Comparison of ENCODE assay signal across 10 mouse cellular contexts in genomic region chr9:35592903-35593302, GRCm38 (mm10). TPM values are rescaled to one million over a fixed set of nuclear protein-coding genes. Genes with fewer than 3 reads are reported as not detected.
DNase-seq lines count a peak whose midpoint lies in the region; ATAC-seq and TF ChIP-seq lines count a peak whose summit lies in the region.
"Had no signal": no experiment of that assay in that cellular context is flagged by ENCODE, and none has a peak within 500 bp of the region (broad histone marks: within the 10 kb centered on the region; RNA-seq: fewer than 3 reads in every experiment).

No protein-coding gene starts in this region.

- no peak overlapping the region for H3K9ac ChIP-seq in liver, embryonic 14.5 days (replicated peaks)
- H3K9ac ChIP-seq in liver, embryonic 11.5 days (ENCODE audit: low read depth, low read length): no peak overlapping the region
- H3K9ac ChIP-seq in intestine, embryonic 16.5 days (ENCODE audit: low read depth, low read length): no peak overlapping the region
- H3K9ac ChIP-seq: limb, embryonic 13.5 days had no signal

- no peak overlapping the region for H3K4me2 ChIP-seq in liver, embryonic 14.5 days (ENCODE audit: low read depth)
- H3K4me2 ChIP-seq in liver, embryonic 11.5 days: no peak overlapping the region
- no peak overlapping the region for H3K4me2 ChIP-seq in intestine, embryonic 16.5 days (ENCODE audit: low read depth, low read length)
- H3K4me2 ChIP-seq: limb, embryonic 13.5 days had no signal

- no peaks in the 10 kb centered on the region for H3K36me3 ChIP-seq in liver, embryonic 14.5 days (replicated peaks; ENCODE audit: control insufficient read depth, insufficient read depth, low read depth)
- H3K36me3 ChIP-seq in liver, embryonic 11.5 days (ENCODE audit: control insufficient read depth, insufficient read depth, low read length): no peaks in the 10 kb centered on the region
- H3K36me3 ChIP-seq in intestine, embryonic 16.5 days (ENCODE audit: control insufficient read depth, insufficient read depth, low read length): no peaks in the 10 kb centered on the region
- H3K36me3 ChIP-seq: limb, embryonic 13.5 days had no signal

- ATAC-seq in CD4-positive, CD25-positive, alpha-beta regulatory T cell, adult 4 months: no peak
- no peak for ATAC-seq in liver, embryonic 14.5 days (ENCODE audit: insufficient read depth)
- no peak for ATAC-seq in liver, embryonic 11.5 days (replicated peaks; ENCODE audit: low FRiP score)
- 0 out of 2 replicates have a peak, but pooled peaks have one; percentile 44 for ATAC-seq in megakaryocyte-erythroid progenitor cell, adult 5-6 weeks (replicated peaks; ENCODE audit: low FRiP score, low TSS enrichment, poor library complexity, severe bottlenecking)
- no peak for ATAC-seq in intestine, embryonic 16.5 days

- peak; percentile 22 for DNase-seq in CD4-positive, CD25-positive, alpha-beta regulatory T cell, adult 2 months (ENCODE audit: low read depth, low spot score)
- DNase-seq in liver, embryonic 14.5 days (ENCODE audit: low read depth in 3 of 3, low spot score in 3 of 3): no peak
- DNase-seq in liver, embryonic 11.5 days (ENCODE audit: low spot score): no peak
- DNase-seq in fibroblast of lung, adult 2 months (ENCODE audit: low read depth): peak; percentile 12
- no peak for DNase-seq in lung, postnatal 10 days

- TF ChIP-seq EP300 in liver, embryonic 14.5 days (IDR thresholded peaks at IDR 0.05; ENCODE audit: low read depth): no peak

- H3K4me3 ChIP-seq in liver, embryonic 14.5 days (ENCODE audit: insufficient read depth in 1 of 2, low read depth in 2 of 2, low read length in 2 of 2): no peak overlapping the region
- no peak overlapping the region for H3K4me3 ChIP-seq in liver, embryonic 11.5 days (ENCODE audit: low read depth, low read length)
- no peak overlapping the region for H3K4me3 ChIP-seq in intestine, embryonic 16.5 days (ENCODE audit: low read length)
- H3K4me3 ChIP-seq: erythroblast, embryonic 14.5 days; limb, embryonic 13.5 days had no signal

- H3K27me3 ChIP-seq in liver, embryonic 14.5 days (ENCODE audit: control insufficient read depth, insufficient read depth, low read length): no peaks in the 10 kb centered on the region
- no peaks in the 10 kb centered on the region for H3K27me3 ChIP-seq in liver, embryonic 11.5 days (replicated peaks; ENCODE audit: control insufficient read depth, insufficient read depth, low read length)
- no peaks in the 10 kb centered on the region for H3K27me3 ChIP-seq in intestine, embryonic 16.5 days (replicated peaks; ENCODE audit: control insufficient read depth, insufficient read depth, low read length)
- H3K27me3 ChIP-seq: limb, embryonic 13.5 days had no signal

- no peaks in the 10 kb centered on the region for H3K9me3 ChIP-seq in liver, embryonic 14.5 days (ENCODE audit: control insufficient read depth, low read length)
- H3K9me3 ChIP-seq in liver, embryonic 11.5 days (ENCODE audit: control insufficient read depth, low read length): no peaks in the 10 kb centered on the region
- H3K9me3 ChIP-seq in intestine, embryonic 16.5 days (ENCODE audit: control insufficient read depth, low read length): 0 out of 2 replicates have a peak, but pooled peaks cover 3% of the 10 kb centered on the region
- H3K9me3 ChIP-seq: limb, embryonic 13.5 days had no signal

- H3K27ac ChIP-seq in liver, embryonic 14.5 days: no peak overlapping the region
- no peak overlapping the region for H3K27ac ChIP-seq in liver, embryonic 11.5 days (ENCODE audit: low read depth, low read length)
- H3K27ac ChIP-seq in intestine, embryonic 16.5 days (ENCODE audit: low read length): no peak overlapping the region
- H3K27ac ChIP-seq: limb, embryonic 13.5 days had no signal

- 11% methylated on average over 2 of the region's 2 CpGs for WGBS in liver, embryonic 14.5 days (ENCODE audit: insufficient replicate concordance)
- 13% methylated on average over 2 of the region's 2 CpGs for WGBS in liver, embryonic 11.5 days
- 7% methylated on average over 2 of the region's 2 CpGs for whole genome bisulfite sequencing in intestine, embryonic 16.5 days

- TF ChIP-seq CTCF in liver, embryonic 14.5 days (IDR thresholded peaks at IDR 0.05; ENCODE audit: low read depth): peak; percentile 21; the same call in 1 of the 2 replicates

- no peaks in the 10 kb centered on the region for H3K4me1 ChIP-seq in liver, embryonic 14.5 days (replicated peaks; ENCODE audit: control insufficient read depth in 2 of 2, insufficient read depth in 2 of 2, low read length in 1 of 2)
- H3K4me1 ChIP-seq in liver, embryonic 11.5 days (replicated peaks; ENCODE audit: control insufficient read depth, insufficient read depth, low read length): no peaks in the 10 kb centered on the region
- no peaks in the 10 kb centered on the region for H3K4me1 ChIP-seq in intestine, embryonic 16.5 days (ENCODE audit: control insufficient read depth, insufficient read depth, low read length)
- H3K4me1 ChIP-seq: limb, embryonic 13.5 days had no signal

RNA-seq across cellular contexts. Expression of gene Pate4, which starts 18.8 kb away (rescaled TPM):
- polyA plus RNA-seq in CD4-positive, CD25-positive, alpha-beta regulatory T cell, adult 4 months (2017; shearing (Covaris generic)): not detected
- not detected in 2 replicates for polyA plus RNA-seq in liver, embryonic 14.5 days (2012; rRNA removed)
- polyA plus RNA-seq in liver, embryonic 14.5 days (2014; fragmentation: Nextera tagmentation; extraction: Ambion mirVana): not detected in 2 replicates
- polyA plus RNA-seq in liver, embryonic 11.5 days (2014; fragmentation: Nextera tagmentation; extraction: Ambion mirVana): 0.21 TPM in 1 of 2 replicates, not detected in the other
- not detected in 2 replicates for total RNA-seq in megakaryocyte-erythroid progenitor cell, adult 5-6 weeks (2014; fragmentation: Nextera tagmentation)
- not detected in 2 replicates for total RNA-seq in megakaryocyte-erythroid progenitor cell, adult 5-6 weeks (2017)
- not detected in 2 replicates for polyA plus RNA-seq in intestine, embryonic 16.5 days (2015; fragmentation: Nextera tagmentation; extraction: Ambion mirVana)
- polyA plus RNA-seq: erythroblast, embryonic 14.5 days; limb, embryonic 13.5 days had no signal

RNA-seq across cellular contexts. Expression of gene Hyls1, which starts 22.7 kb away (rescaled TPM):
- polyA plus RNA-seq in CD4-positive, CD25-positive, alpha-beta regulatory T cell, adult 4 months (2017; shearing (Covaris generic)): 1 to 10 TPM; 4.4 to 7.4 TPM
- polyA plus RNA-seq in liver, embryonic 14.5 days (2012; rRNA removed): 2.3 and 3.9 TPM in 2 replicates
- 8.6 and 9.1 TPM in 2 replicates for polyA plus RNA-seq in liver, embryonic 14.5 days (2014; fragmentation: Nextera tagmentation; extraction: Ambion mirVana)
- 12.8 and 14.1 TPM in 2 replicates for polyA plus RNA-seq in liver, embryonic 11.5 days (2014; fragmentation: Nextera tagmentation; extraction: Ambion mirVana)
- 11.1 and 12.1 TPM in 2 replicates for total RNA-seq in megakaryocyte-erythroid progenitor cell, adult 5-6 weeks (2014; fragmentation: Nextera tagmentation)
- total RNA-seq in megakaryocyte-erythroid progenitor cell, adult 5-6 weeks (2017): 10.1 and 11.0 TPM in 2 replicates
- 10.8 TPM in 2 replicates for polyA plus RNA-seq in intestine, embryonic 16.5 days (2015; fragmentation: Nextera tagmentation; extraction: Ambion mirVana)

RNA-seq across cellular contexts. Expression of gene Pate2, which starts 22.8 kb away (rescaled TPM):
- polyA plus RNA-seq in CD4-positive, CD25-positive, alpha-beta regulatory T cell, adult 4 months (2017; shearing (Covaris generic)): not detected
- 0.06 and 0.09 TPM in 2 replicates for polyA plus RNA-seq in liver, embryonic 14.5 days (2012; rRNA removed)
- polyA plus RNA-seq in liver, embryonic 14.5 days (2014; fragmentation: Nextera tagmentation; extraction: Ambion mirVana): 0.19 and 0.29 TPM in 2 replicates
- 0.16 TPM in 1 of 2 replicates, not detected in the other for polyA plus RNA-seq in liver, embryonic 11.5 days (2014; fragmentation: Nextera tagmentation; extraction: Ambion mirVana)
- total RNA-seq in megakaryocyte-erythroid progenitor cell, adult 5-6 weeks (2014; fragmentation: Nextera tagmentation): 0.59 and 1.2 TPM in 2 replicates
- total RNA-seq in megakaryocyte-erythroid progenitor cell, adult 5-6 weeks (2017): not detected in 2 replicates
- polyA plus RNA-seq in intestine, embryonic 16.5 days (2015; fragmentation: Nextera tagmentation; extraction: Ambion mirVana): 0.38 and 0.66 TPM in 2 replicates

RNA-seq across cellular contexts. Expression of gene Pus3, which starts 34.5 kb away (rescaled TPM):
- polyA plus RNA-seq in CD4-positive, CD25-positive, alpha-beta regulatory T cell, adult 4 months (2017; shearing (Covaris generic)): 10 to 100 TPM; 24.2 to 27.3 TPM
- 3.4 and 6.0 TPM in 2 replicates for polyA plus RNA-seq in liver, embryonic 14.5 days (2012; rRNA removed)
- 7.2 and 7.7 TPM in 2 replicates for polyA plus RNA-seq in liver, embryonic 14.5 days (2014; fragmentation: Nextera tagmentation; extraction: Ambion mirVana)
- polyA plus RNA-seq in liver, embryonic 11.5 days (2014; fragmentation: Nextera tagmentation; extraction: Ambion mirVana): 22.6 and 23.2 TPM in 2 replicates
- total RNA-seq in megakaryocyte-erythroid progenitor cell, adult 5-6 weeks (2014; fragmentation: Nextera tagmentation): 23.3 and 27.3 TPM in 2 replicates
- 34.8 and 44.3 TPM in 2 replicates for total RNA-seq in megakaryocyte-erythroid progenitor cell, adult 5-6 weeks (2017)
- polyA plus RNA-seq in intestine, embryonic 16.5 days (2015; fragmentation: Nextera tagmentation; extraction: Ambion mirVana): 15.0 and 16.5 TPM in 2 replicates

RNA-seq across cellular contexts. Expression of gene Ddx25, which starts 34.6 kb away (rescaled TPM):
- under 1 TPM; 0.05 to 0.11 TPM for polyA plus RNA-seq in CD4-positive, CD25-positive, alpha-beta regulatory T cell, adult 4 months (2017; shearing (Covaris generic))
- 0.10 and 0.15 TPM in 2 replicates for polyA plus RNA-seq in liver, embryonic 14.5 days (2012; rRNA removed)
- polyA plus RNA-seq in liver, embryonic 14.5 days (2014; fragmentation: Nextera tagmentation; extraction: Ambion mirVana): 0.17 and 0.19 TPM in 2 replicates
- 1.5 and 1.7 TPM in 2 replicates for polyA plus RNA-seq in liver, embryonic 11.5 days (2014; fragmentation: Nextera tagmentation; extraction: Ambion mirVana)
- not detected in 2 replicates for total RNA-seq in megakaryocyte-erythroid progenitor cell, adult 5-6 weeks (2014; fragmentation: Nextera tagmentation)
- total RNA-seq in megakaryocyte-erythroid progenitor cell, adult 5-6 weeks (2017): 0.11 TPM in 1 of 2 replicates, not detected in the other
- 1.1 and 1.2 TPM in 2 replicates for polyA plus RNA-seq in intestine, embryonic 16.5 days (2015; fragmentation: Nextera tagmentation; extraction: Ambion mirVana)
- polyA plus RNA-seq: erythroblast, embryonic 14.5 days had no signal

Comparison
In these comparisons a context has a peak if more than half of its experiments do, and no peak if none do; other contexts are left out.
1. DNase-seq: peak in CD4-positive, CD25-positive, alpha-beta regulatory T cell, adult 2 months (single experiment) and fibroblast of lung, adult 2 months (single experiment); none in liver, embryonic 14.5 days (0 of 3), liver, embryonic 11.5 days (single experiment) and lung, postnatal 10 days (single experiment).